Mouse (Mus musculus) limb, embryonic 10.5 days (tissue): ENCODE results near the gene Cbfa2t2. TPM values are rescaled to one million over a fixed set of nuclear protein-coding genes. Genes with fewer than 3 reads are reported as not detected.

Experiments used
- DNase-seq: peaks from one replicate; pipeline ENCODE4 v3.0.0-alpha.2; 2017; ENCODE audit warnings: low spot score
- H3K27ac ChIP-seq: fragments of 300-500 bp; sonication (generic); 2 replicates; pipeline ENCODE4 v1.5.1; 2016; ENCODE audit warnings: mild to moderate bottlenecking
- H3K27me3 ChIP-seq: fragments of 300-500 bp; sonication (generic); 2 replicates; pipeline ENCODE4 v1.6.1; 2016; ENCODE audit warnings: low read depth, mild to moderate bottlenecking; ENCODE audit not compliant: poor library complexity, severe bottlenecking
- H3K36me3 ChIP-seq: fragments of 300-500 bp; sonication (generic); 2 replicates; pipeline ENCODE4 v1.6.1; 2016; ENCODE audit warnings: mild to moderate bottlenecking, moderate library complexity
- H3K4me1 ChIP-seq: fragments of 300-500 bp; sonication (generic); 2 replicates; pipeline ENCODE4 v1.6.1; 2016
- H3K4me3 ChIP-seq: fragments of 300-500 bp; sonication (generic); 2 replicates; pipeline ENCODE4 v1.5.1; 2016; ENCODE audit warnings: mild to moderate bottlenecking, moderate library complexity
- H3K9me3 ChIP-seq: fragments of 300-500 bp; sonication (generic); replicated peaks from 2 replicates; pipeline ENCODE4 v1.6.1; 2016; ENCODE audit warnings: mild to moderate bottlenecking
- WGBS: fragments of 180-500 bp; shearing (Covaris S2); methylation state at CpG from one replicate; pipeline ENCODE4 v1.1.7; 2016; 5-methylcytosine and 5-hydroxymethylcytosine counted together
- polyA plus RNA-seq: library from polyadenylated mRNA; unstranded; fragments of >200 nt; fragmentation: Nextera tagmentation; extraction: Ambion mirVana; gene quantifications from 2 replicates; pipeline ENCODE4 v1.2.1, GENCODE M21; 2016

Cbfa2t2 gene
- polyA plus RNA-seq, result 54.0 and 59.2 TPM in 2 replicates

DNA sequence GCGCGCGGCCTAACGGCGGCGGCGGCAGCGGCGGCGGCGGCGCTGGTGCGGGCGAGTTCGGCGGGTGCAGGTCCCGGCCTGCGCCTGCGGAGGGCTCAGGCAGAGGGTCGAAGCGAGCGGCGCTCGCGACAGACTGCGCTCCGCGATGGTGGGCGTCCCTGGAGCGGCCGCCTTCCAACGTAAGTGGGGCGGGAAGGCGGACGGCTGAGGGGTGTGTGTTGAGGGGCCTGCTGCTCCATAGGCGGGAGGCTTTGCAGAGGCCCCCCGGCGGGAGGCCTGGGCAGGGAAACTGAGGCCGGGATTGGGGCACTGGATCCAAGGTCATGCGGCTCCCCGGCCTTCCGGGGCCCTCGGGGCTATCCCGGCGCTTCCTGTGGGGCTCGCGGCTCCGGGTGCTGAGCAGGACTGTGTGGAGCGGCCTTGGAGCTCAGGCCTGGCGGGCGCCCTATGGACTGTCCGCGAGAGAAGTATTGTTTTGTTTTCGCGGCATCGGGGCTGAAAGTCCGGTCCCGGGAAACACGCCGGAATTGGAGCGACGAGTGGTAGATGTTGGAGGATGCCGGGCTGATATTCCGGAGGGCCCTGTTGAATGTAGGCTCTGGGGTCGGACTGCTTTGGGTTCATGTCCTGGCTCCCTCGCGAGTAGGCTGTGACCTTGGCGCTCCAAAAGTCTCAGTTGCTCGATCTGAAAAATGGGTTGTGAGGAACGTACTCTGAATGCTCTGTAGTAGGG, at the start of gene Cbfa2t2:
Cbfa2t2 (plus strand) TSS at position 24 of the 733 bp plus-strand sequence.
- Histone ChIP-seq H3K4me1 (peaks cover 27% of the 10 kb centered on the region), H3K4me3 (peak within 1 kb of the TSS; percentile 95), H3K27ac (peak within 1 kb of the TSS; percentile 97), H3K27me3 (no peaks in the 10 kb centered on the region), H3K9me3 (no peaks in the 10 kb centered on the region), H3K36me3 (peaks cover 2% of the 10 kb centered on the region; the same call in 1 of the 2 replicates)
- under 1% methylated on average over 66 of the region's 70 CpGs for WGBS
- peak; percentile 77 for DNase-seq

DNA sequence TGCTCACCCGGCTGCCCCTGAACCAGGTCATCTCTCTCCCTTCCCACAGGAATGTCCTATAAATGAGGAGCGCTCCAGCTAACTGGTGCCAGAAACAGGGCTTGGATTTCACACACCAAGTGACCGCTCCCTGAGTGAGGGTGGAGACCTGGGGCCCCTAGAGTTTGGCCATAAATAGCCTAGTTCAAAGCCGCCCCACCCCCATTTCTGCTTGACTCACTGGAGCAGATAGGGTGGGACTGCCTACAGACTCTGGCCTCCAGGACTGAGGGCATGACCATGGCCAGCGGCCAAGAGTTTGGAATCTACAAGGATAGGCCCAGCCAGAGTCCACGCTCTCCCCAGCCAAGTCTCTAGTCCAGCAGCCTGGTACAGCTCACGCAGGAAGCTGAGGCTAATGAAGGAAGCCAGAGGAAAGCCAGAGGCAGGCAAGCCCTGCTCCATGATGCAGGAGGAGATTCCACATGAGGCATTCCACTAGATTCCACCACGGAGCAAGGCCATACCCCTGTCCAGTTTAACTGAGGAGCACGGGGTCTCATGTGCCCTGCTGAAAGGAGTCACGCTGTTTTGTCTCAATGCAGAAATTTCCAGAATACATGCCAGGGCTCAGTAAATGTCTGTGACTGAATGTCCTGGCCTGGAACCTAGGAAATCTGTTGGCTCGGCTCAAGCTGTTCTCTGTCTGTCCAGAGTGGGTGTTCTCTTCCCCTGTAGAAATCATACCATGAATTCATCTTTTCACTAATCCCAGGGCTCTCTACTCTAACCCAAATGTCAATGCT, 45.9 kb upstream of the Cbfa2t2 start:
- Histone ChIP-seq H3K27me3 (no peaks in the 10 kb centered on the region), H3K4me1 (no peaks in the 10 kb centered on the region), H3K27ac (no peak overlapping the region), H3K9me3 (no peaks in the 10 kb centered on the region), H3K4me3 (no peak overlapping the region), H3K36me3 (no peaks in the 10 kb centered on the region)
- 81% methylated on average over 11 of the region's 11 CpGs for WGBS
- no peak for DNase-seq

DNA sequence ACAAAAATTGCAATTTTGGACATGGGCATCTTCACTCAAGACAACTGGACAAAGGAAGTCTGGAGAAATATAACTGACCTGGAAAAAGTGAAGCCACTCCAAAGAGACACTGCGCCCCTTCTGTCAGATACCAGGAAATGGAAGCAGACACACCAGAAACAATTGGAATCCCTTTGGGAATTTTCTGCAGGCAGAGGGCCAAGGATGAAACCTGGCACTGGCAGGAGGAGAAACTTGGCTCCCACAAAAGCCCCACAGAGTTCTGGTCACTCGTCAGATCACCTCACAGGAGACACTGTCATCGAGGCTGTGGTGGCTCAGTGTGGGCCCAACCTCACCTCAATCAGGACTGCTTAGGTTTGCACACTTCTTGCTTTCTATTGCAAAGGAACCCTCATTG, 41.7 kb upstream of the Cbfa2t2 start:
- Histone ChIP-seq H3K36me3 (no peaks in the 10 kb centered on the region), H3K27me3 (no peaks in the 10 kb centered on the region), H3K4me3 (no peak overlapping the region), H3K9me3 (no peaks in the 10 kb centered on the region), H3K4me1 (no peaks in the 10 kb centered on the region), H3K27ac (no peak overlapping the region)
- WGBS, result 83% methylated on average over 3 of the region's 3 CpGs
- DNase-seq, result no peak

DNA sequence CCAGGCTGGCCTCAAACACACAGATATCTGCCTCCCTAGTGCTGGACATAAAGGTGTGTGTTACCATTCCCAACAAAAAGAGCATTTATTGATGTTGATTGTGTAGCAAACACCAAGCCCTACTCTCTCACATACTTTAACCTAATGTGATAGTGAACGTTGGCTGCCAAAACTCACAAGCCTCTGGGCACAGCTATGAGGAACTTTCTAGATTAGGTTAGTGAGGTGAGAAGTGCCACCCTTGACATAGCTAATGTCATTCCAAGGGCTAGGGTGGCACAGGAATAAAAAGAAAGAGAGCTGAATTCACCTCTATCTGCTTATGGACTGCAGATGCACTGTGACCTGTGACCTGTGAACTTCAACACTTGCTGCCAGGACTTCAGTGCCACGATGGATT, 39.8 kb upstream of the Cbfa2t2 start:
- 87% methylated on average over 2 of the region's 2 CpGs for WGBS
- Histone ChIP-seq H3K4me3 (no peak overlapping the region), H3K27ac (no peak overlapping the region), H3K4me1 (no peaks in the 10 kb centered on the region), H3K36me3 (no peaks in the 10 kb centered on the region), H3K9me3 (no peaks in the 10 kb centered on the region), H3K27me3 (no peaks in the 10 kb centered on the region)
- no peak for DNase-seq

DNA sequence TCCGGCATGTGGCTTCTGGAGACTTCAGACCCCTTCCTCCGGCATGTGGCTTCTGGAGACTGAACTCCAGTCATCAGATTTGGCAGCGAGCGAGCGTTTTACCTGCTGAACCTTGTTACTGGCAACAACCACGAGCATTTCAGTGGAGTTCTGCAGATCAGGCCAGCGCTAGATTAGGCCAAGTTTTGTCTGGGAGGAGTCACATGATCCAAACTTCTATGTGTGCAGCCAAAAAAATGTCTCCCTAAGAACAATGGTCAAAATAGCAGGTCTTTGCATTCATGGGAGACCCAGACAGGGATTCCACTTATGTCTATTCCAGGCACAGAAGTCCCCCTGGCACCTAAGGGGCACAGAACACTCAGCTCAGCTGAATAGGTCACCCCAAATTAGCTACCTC, 38.0 kb upstream of the Cbfa2t2 start:
- no peaks in the 10 kb centered on the region for H3K27me3 ChIP-seq
- H3K27ac ChIP-seq, result no peak overlapping the region
- no peaks in the 10 kb centered on the region for H3K4me1 ChIP-seq
- DNase-seq, result no peak
- WGBS, result 90% methylated on average over 7 of the region's 7 CpGs
- no peaks in the 10 kb centered on the region for H3K36me3 ChIP-seq
- H3K9me3 ChIP-seq, result no peaks in the 10 kb centered on the region
- H3K4me3 ChIP-seq, result no peak overlapping the region

DNA sequence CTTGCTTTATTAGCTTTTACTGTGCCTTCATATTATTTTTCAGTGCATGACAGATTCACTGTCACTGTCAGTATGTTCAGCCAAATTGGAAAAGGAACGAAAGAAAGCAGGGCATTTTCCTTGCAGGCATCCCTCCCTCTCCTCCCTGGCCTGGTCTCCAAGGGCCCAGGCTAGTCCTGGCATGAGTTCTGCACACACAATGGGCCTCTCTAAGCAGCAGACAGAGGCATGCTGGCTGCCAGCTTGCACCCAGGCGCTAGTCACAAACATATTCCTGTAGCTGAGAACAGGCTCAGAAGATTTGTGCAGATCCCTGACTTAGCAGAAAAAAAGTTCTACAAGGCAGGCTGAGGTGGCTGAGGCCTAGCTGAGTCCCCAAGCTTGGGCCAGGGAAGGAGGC, 37.0 kb upstream of the Cbfa2t2 start:
- no peak for DNase-seq
- Histone ChIP-seq H3K27ac (no peak overlapping the region), H3K27me3 (0 out of 2 replicates have a peak, but pooled peaks cover 6% of the 10 kb centered on the region), H3K36me3 (no peaks in the 10 kb centered on the region), H3K4me1 (0 out of 2 replicates have a peak, but pooled peaks cover 3% of the 10 kb centered on the region), H3K4me3 (no peak overlapping the region), H3K9me3 (no peaks in the 10 kb centered on the region)
- WGBS, result 85% methylated on average over 2 of the region's 2 CpGs

DNA sequence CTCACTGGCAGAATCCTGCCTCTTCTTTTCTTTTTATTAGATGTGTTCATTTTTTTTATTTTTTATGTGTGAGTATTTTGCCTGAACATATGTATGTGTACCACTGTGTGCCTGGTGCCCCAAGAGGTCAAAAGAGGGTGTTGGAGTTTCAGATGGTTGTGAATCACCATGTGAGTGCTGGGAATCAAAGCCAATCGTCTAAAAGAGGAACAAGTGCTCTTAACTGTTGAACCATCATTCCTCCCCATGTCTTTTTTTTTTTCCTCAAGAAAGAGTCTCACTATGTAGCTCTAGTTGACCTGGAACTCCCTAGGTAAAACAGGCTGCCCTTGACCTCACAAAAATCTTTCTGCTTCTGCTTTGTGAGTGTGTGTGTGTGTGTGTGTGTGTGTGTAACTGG, 34.3 kb upstream of the Cbfa2t2 start:
- Histone ChIP-seq H3K27ac (no peak overlapping the region), H3K27me3 (peaks cover 15% of the 10 kb centered on the region), H3K4me3 (no peak overlapping the region), H3K36me3 (no peaks in the 10 kb centered on the region), H3K9me3 (no peaks in the 10 kb centered on the region), H3K4me1 (peaks cover 12% of the 10 kb centered on the region; the same call in 1 of the 2 replicates)
- 59% methylated on average over 1 of the region's 1 CpGs for WGBS
- no peak for DNase-seq

DNA sequence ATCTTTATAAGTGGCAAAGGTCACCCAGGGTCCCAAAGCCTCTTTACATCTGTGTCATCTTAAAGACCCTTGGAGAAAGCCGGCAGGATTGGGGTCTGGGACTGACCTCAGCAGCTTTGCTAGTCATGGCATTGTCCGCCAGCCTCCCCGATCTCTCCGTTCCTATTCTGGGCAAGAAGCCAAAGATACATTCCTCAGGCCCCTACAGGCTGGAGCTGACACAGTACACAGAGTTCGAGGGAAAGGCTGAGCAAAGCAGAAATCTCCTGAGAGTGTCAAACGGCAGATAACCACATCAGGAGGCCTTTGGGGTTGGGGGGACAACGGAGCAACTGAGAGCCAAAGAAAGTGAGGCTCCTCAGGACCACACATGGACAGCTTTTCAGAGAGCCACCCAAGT, 33.5 kb upstream of the Cbfa2t2 start:
- Histone ChIP-seq H3K27ac (no peak overlapping the region), H3K9me3 (no peaks in the 10 kb centered on the region), H3K4me1 (peaks cover 19% of the 10 kb centered on the region), H3K27me3 (peaks cover 24% of the 10 kb centered on the region), H3K4me3 (no peak overlapping the region), H3K36me3 (no peaks in the 10 kb centered on the region)
- 76% methylated on average over 7 of the region's 7 CpGs for WGBS
- DNase-seq, result no peak

DNA sequence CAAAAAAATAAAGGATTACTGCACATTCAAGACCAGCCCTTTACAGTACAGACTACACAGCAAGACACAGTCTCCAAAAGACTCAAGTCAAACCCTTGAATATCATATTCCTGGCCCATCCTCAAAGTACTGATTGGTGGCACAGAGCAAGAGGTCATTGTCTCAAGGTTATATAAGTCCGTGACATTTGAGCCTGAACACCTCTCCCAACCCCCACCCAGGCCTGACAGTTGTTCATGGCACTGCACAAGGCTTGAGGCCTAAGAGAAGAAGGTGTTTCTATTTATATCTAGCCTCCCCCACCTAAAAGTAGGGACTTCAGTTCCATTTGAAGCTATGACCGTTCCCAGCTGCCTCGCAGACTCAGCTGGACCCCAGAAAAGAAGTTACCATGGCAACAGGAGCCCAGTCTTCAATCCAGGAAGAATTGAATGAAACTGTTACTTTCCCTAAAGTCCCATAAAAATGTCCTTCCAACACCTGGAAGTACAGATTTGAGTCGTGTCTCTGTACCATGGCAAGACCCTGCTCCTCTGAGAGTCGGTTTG, 30.8 kb upstream of the Cbfa2t2 start:
- no peak overlapping the region for H3K27ac ChIP-seq
- H3K9me3 ChIP-seq, result no peaks in the 10 kb centered on the region
- peaks cover 45% of the 10 kb centered on the region for H3K27me3 ChIP-seq
- WGBS, result 70% methylated on average over 5 of the region's 5 CpGs
- no peak overlapping the region for H3K4me3 ChIP-seq
- DNase-seq, result no peak
- H3K4me1 ChIP-seq, result peaks cover 24% of the 10 kb centered on the region
- no peaks in the 10 kb centered on the region for H3K36me3 ChIP-seq

DNA sequence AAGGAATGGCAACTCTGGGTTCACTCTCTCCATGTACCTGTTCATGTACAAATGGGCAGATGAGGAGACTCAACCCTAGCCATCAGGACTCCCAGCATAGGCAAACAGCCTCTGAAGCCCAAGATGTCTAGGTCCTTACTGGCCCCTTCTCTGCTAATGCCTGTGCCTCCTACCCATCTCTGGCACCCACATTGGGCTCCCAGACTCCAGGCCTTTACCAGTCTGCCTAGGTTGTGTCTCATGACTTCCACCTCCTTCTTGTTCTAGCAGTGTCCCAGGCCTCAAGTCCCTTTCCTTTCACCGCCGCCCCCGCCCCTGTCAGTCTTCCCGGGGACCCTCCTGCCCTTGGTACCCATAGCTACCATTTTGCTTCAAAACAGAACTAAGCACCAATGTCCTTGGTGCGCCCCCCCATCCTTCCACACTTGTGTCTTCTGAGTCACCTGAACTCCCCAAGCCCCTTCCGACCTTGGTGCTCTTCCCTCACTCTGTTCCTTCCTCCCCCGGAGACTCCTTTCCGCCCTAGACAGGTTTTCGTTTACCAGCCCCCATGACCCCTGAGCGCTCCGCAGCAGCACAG, 29.1 kb upstream of the Cbfa2t2 start:
- WGBS, result 32% methylated on average over 11 of the region's 11 CpGs
- Histone ChIP-seq H3K4me3 (peak overlapping the region; percentile 68), H3K27me3 (peaks cover 50% of the 10 kb centered on the region), H3K4me1 (peaks cover 24% of the 10 kb centered on the region), H3K27ac (peak overlapping the region; percentile 76), H3K9me3 (no peaks in the 10 kb centered on the region), H3K36me3 (no peaks in the 10 kb centered on the region)
- DNase-seq, result peak; percentile 32

DNA sequence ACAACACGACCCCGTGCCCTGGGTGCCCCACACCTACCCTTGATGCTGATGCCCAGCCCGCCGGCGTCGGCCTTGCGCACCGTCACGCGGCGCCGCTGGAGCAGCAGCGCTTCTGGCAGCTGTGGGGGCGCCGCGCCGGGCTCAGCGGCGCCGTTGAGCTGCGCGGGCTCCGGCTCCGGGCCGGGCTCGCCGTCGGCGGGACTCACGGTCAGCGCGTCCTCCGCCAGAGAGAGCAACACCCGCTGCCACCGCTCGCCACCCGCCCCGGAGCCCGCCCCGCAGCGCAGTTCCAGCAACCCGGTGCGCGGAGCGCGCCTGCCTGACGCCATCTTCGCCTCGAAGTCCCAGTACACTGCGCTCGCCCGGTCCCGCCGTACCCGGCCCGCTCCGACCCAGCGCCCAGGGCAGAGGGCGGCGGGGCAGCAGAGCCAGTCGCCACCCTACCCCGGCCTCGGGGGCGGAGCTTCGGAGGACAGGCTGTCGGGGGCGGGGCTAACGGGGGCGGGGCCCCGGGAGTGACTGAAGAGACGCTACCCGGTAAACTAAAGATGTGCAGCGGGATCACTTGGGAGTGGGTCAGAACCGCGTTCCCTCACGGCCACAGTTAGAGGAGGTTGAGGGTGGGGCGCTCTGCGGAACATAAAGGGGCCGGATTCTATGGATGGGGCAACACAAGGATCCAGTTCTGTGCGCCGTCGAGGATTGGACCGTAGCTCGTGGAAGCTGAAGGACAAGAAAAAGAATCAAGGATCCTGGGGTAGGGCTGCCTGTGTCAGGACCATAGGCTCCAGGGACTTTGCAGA, 28.4 kb upstream of the Cbfa2t2 start, which contains the start of gene Snta1:
Snta1 (minus strand) TSS at position 457 of the 803 bp plus-strand sequence.
- Histone ChIP-seq H3K4me1 (peaks cover 24% of the 10 kb centered on the region), H3K27me3 (peaks cover 50% of the 10 kb centered on the region), H3K9me3 (no peaks in the 10 kb centered on the region), H3K36me3 (no peaks in the 10 kb centered on the region), H3K27ac (peak within 1 kb of the TSS; percentile 76), H3K4me3 (peak within 1 kb of the TSS; percentile 68)
- DNase-seq, result peak; percentile 83
- 2% methylated on average over 84 of the region's 84 CpGs for WGBS

DNA sequence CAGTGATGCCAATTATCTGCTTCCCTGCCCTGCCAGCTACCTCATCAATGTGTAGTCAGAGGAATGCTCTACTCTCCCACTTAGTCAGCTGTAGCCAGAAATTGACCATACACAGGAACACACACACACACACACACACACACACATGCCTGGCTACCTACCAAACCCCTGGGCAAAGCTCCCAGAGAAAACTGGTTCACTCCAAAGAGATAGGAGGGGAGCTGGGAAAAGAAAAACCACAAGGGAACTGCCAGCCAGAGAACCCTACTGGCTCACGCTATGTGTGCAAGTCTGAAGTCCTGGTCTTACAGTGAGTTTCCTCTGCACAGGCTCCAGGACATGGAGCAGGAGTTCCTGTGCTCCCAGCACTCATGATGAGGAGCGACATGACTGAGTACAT, 25.9 kb upstream of the Cbfa2t2 start:
- Histone ChIP-seq H3K36me3 (no peaks in the 10 kb centered on the region), H3K4me1 (peaks cover 20% of the 10 kb centered on the region), H3K27me3 (peaks cover 44% of the 10 kb centered on the region), H3K9me3 (no peaks in the 10 kb centered on the region), H3K4me3 (no peak overlapping the region), H3K27ac (no peak overlapping the region)
- DNase-seq, result no peak
- WGBS, result 58% methylated on average over 2 of the region's 2 CpGs
